Mouse (Mus musculus) liver, embryonic 13.5 days (tissue): ENCODE data around the gene Kifc1. TPM values are rescaled to one million over a fixed set of nuclear protein-coding genes. Genes with fewer than 3 reads are reported as not detected.
"Not testable (repeated sequence)": the region's sequence is repeated elsewhere in the genome, so short reads cannot be mapped to it uniquely, and the experiment has no call there.

Experiments
- ATAC-seq: fragments of 200-750 bp; cut with Nextera tagmentation; 2 replicates; pipeline ENCODE4 v1.8.0; 2017; ENCODE audit warnings: low read depth, mild to moderate bottlenecking, moderate number of reproducible peaks, moderate library complexity
- DNase-seq: peaks from one replicate; pipeline ENCODE4 v3.0.0; 2022
- H3K27ac ChIP-seq: fragments of 300-500 bp; sonication (generic); 2 replicates; pipeline ENCODE4 v1.5.1; 2015; ENCODE audit warnings: moderate library complexity, mild to moderate bottlenecking, inconsistent platforms
- H3K27me3 ChIP-seq: fragments of 300-500 bp; sonication (generic); 2 replicates; pipeline ENCODE4 v1.6.1; 2015; ENCODE audit warnings: mild to moderate bottlenecking, inconsistent platforms
- H3K36me3 ChIP-seq: fragments of 300-500 bp; sonication (generic); 2 replicates; pipeline ENCODE4 v1.6.1; 2015; ENCODE audit warnings: mild to moderate bottlenecking, inconsistent platforms
- H3K4me1 ChIP-seq: fragments of 300-500 bp; sonication (generic); replicated peaks from 2 replicates; pipeline ENCODE4 v1.6.1; 2015; ENCODE audit warnings: inconsistent platforms
- H3K4me2 ChIP-seq: fragments of 300-500 bp; sonication (generic); 2 replicates; pipeline ENCODE4 v1.6.1; 2015; ENCODE audit warnings: inconsistent platforms, mild to moderate bottlenecking, moderate library complexity
- H3K4me3 ChIP-seq: fragments of 300-500 bp; sonication (generic); replicated peaks from 2 replicates; pipeline ENCODE4 v1.5.1; 2015; ENCODE audit warnings: mild to moderate bottlenecking, inconsistent platforms
- H3K9ac ChIP-seq: fragments of 300-500 bp; sonication (generic); 2 replicates; pipeline ENCODE4 v1.6.1; 2015; ENCODE audit warnings: mild to moderate bottlenecking, inconsistent platforms
- H3K9me3 ChIP-seq: fragments of 300-500 bp; sonication (generic); replicated peaks from 2 replicates; pipeline ENCODE4 v1.6.1; 2016; ENCODE audit warnings: inconsistent platforms
- WGBS: fragments of 180-500 bp; shearing (Covaris S2); methylation state at CpG from one replicate; pipeline ENCODE4 v1.1.7; 2015; ENCODE audit not compliant: insufficient replicate concordance; 5-methylcytosine and 5-hydroxymethylcytosine counted together
- polyA plus RNA-seq: library from polyadenylated mRNA; unstranded; fragments of >200 nt; fragmentation: Nextera tagmentation; extraction: Ambion mirVana; gene quantifications from 2 replicates; pipeline ENCODE4 v1.2.1, GENCODE M21; 2015

Gene Kifc1
- polyA plus RNA-seq, 1 experiment from 2014 or later: 6.9 TPM

GRCm38 (mm10) chr17:33909869-33910250 is 19.4 kb upstream of the Kifc1 start:
- Histone ChIP-seq H3K4me2 (peak overlapping the region; percentile 99), H3K27ac (peak overlapping the region; percentile 93), H3K36me3 (peaks cover 44% of the 10 kb centered on the region), H3K4me1 (peaks cover 74% of the 10 kb centered on the region), H3K27me3 (no peaks in the 10 kb centered on the region), H3K9me3 (no peaks in the 10 kb centered on the region), H3K9ac (peak overlapping the region; percentile 87), H3K4me3 (peak overlapping the region; percentile 71)
- under 1% methylated on average over 14 of the region's 14 CpGs for WGBS
- DNase-seq (no peak), ATAC-seq (no peak)

DNA sequence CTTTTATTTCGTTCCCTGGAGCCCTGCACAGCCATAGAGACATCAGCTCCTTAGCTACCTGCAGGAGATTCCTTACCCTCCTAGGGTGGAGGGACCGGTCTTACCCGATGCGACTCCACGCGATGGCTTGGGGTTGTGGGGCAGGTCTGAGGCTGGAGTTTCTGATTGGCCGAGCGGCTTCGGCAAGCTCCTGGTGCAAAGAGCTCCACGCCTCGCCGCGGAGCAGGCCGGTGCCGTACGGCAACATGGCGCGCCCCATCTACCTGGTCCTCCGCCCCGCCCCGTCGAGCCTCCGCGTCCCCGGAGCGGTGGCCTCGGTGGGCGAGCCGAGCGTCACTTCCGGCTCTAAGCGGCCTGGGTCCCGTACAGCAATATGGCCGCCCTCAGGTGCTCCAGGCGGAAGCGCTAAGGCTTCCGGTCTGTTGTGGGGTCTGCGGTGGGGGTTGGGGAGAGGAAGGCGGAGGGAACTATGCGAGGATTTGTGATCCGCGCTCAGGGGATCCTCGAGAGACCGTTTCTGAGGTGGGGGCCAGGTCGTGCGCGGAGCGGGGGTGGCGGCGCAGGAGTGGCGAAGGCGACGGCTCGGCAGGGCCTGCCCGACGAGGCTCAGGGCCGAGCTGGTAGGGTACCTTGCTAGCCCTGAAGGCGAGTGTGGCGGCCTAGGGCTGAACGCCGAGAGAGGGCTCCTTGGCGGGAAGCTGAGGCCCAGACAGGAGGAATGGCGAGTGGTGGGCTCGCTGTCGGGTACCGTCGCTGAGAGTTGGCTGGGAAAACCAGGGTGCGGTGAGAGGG is 18.8 kb upstream of the Kifc1 start, which contains the start of gene Daxx:
Daxx (plus strand) TSS at position 338 of the 792 bp plus-strand sequence.
- no peaks in the 10 kb centered on the region for H3K27me3 ChIP-seq
- peak within 1 kb of the TSS; percentile 71 for H3K4me3 ChIP-seq
- peak within 1 kb of the TSS; percentile 93 for H3K27ac ChIP-seq
- WGBS: under 1% methylated on average over 68 of the region's 68 CpGs
- H3K9me3 ChIP-seq: no peaks in the 10 kb centered on the region
- DNase-seq (peak; percentile 97), ATAC-seq (peak; percentile 94)
- H3K4me2 ChIP-seq: peak within 1 kb of the TSS; percentile 99
- peak within 1 kb of the TSS; percentile 87 for H3K9ac ChIP-seq
- H3K36me3 ChIP-seq: peaks cover 38% of the 10 kb centered on the region
- peaks cover 72% of the 10 kb centered on the region for H3K4me1 ChIP-seq

- ATAC-seq (peak; percentile 60), DNase-seq (no peak)
- Histone ChIP-seq H3K9ac (peak overlapping the region; percentile 87), H3K4me3 (peak overlapping the region; percentile 71), H3K9me3 (no peaks in the 10 kb centered on the region), H3K27me3 (no peaks in the 10 kb centered on the region), H3K27ac (peak overlapping the region; percentile 93), H3K4me2 (peak overlapping the region; percentile 99), H3K36me3 (peaks cover 30% of the 10 kb centered on the region), H3K4me1 (peaks cover 72% of the 10 kb centered on the region)
- WGBS: under 1% methylated on average over 44 of the region's 44 CpGs
Observed at GRCm38 (mm10) chr17:33908331-33909076, 18.0 kb upstream of the Kifc1 start.

DNA sequence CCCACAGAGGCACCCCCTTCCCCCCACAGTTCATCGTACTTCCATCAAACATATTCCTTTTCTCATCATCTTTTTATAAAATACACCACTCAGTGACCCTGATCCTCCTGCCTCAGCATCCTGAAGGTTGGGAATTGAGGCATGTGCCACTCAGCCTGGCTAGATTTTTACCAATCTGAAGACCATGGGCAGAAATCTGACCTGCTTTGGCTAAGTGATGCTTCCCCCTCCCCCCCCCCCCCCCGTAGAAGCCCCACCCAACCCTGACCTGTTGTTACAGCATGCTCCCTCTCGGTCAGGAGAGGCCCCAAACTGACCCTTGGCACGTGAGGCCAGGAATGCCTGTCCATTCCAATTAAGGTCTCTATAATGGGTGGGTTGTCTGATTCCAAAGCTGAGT is 14.4 kb upstream of the Kifc1 start, which contains the start of gene Platr17:
Platr17 (plus strand) TSS at position 301 of the 400 bp plus-strand sequence.
- DNase-seq, H3K4me2 ChIP-seq: not testable (repeated sequence)

GRCm38 (mm10) chr17:33903911-33904651 is 13.6 kb upstream of the Kifc1 start:
- WGBS: 61% methylated on average over 6 of the region's 6 CpGs

More for the DNA sequence above, 14.4 kb upstream of the Kifc1 start, which contains the start of gene Platr17:
- H3K36me3 ChIP-seq, H3K27me3 ChIP-seq, H3K9ac ChIP-seq, H3K9me3 ChIP-seq, ATAC-seq, H3K4me3 ChIP-seq: not testable (repeated sequence)
- WGBS: 25% methylated on average over 4 of the region's 4 CpGs
- H3K4me1 ChIP-seq: peaks cover 82% of the 10 kb centered on the region
- H3K27ac ChIP-seq: peak within 1 kb of the TSS; percentile 64

GRCm38 (mm10) chr17:33902491-33902890 is 12.0 kb upstream of the Kifc1 start:
- H3K27me3 ChIP-seq: no peaks in the 10 kb centered on the region
- 14% methylated on average over 7 of the region's 7 CpGs for WGBS
- no peak overlapping the region for H3K4me3 ChIP-seq
- H3K4me1 ChIP-seq: peaks cover 89% of the 10 kb centered on the region
- no peaks in the 10 kb centered on the region for H3K36me3 ChIP-seq
- H3K27ac ChIP-seq: peak overlapping the region; percentile 64
- H3K4me2 ChIP-seq: peak overlapping the region; percentile 18; the same call in 1 of the 2 replicates
- ATAC-seq (no peak), DNase-seq (no peak)
- 0 out of 2 replicates have a peak overlapping the region, but pooled peaks have one; percentile 0 for H3K9ac ChIP-seq
- H3K9me3 ChIP-seq: no peaks in the 10 kb centered on the region

More at GRCm38 (mm10) chr17:33903911-33904651, 13.6 kb upstream of the Kifc1 start:
- not testable (repeated sequence) for H3K4me3 ChIP-seq, H3K36me3 ChIP-seq, H3K9me3 ChIP-seq, H3K27me3 ChIP-seq, DNase-seq, H3K4me2 ChIP-seq, ATAC-seq
- peak overlapping the region; percentile 64 for H3K27ac ChIP-seq
- peaks cover 87% of the 10 kb centered on the region for H3K4me1 ChIP-seq
- 0 out of 2 replicates have a peak overlapping the region, but pooled peaks have one; percentile 26 for H3K9ac ChIP-seq

DNA sequence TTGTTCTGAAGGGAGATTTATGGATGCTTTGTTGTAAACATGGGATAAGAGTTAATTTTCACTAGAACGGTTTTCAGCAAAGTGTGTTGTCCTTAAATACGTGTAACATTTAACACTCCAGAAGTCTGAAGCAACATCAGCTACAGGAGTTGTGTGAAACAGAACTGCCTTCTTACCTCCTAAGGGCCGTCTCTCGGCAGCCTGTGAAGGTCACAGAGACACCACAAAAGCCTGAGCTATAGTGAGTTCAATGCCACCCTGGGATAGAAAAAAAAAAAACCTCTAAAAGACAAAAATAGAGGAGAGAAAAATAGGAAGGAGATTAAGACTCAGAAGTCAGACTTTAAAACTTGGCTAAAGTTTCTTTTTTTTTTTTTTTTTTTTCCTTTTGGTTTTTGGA is 11.6 kb upstream of the Kifc1 start:
- ATAC-seq: no peak
- peaks cover 88% of the 10 kb centered on the region for H3K4me1 ChIP-seq

GRCm38 (mm10) chr17:33901653-33902052 is 11.2 kb upstream of the Kifc1 start:
- H3K4me1 ChIP-seq: peaks cover 87% of the 10 kb centered on the region
- H3K36me3 ChIP-seq: no peaks in the 10 kb centered on the region
- no peaks in the 10 kb centered on the region for H3K27me3 ChIP-seq
- no peaks in the 10 kb centered on the region for H3K9me3 ChIP-seq
- H3K4me3 ChIP-seq: no peak overlapping the region
- peak overlapping the region; percentile 64 for H3K27ac ChIP-seq
- DNase-seq (no peak), ATAC-seq (no peak)
- no peak overlapping the region for H3K4me2 ChIP-seq
- WGBS: 70% methylated on average over 4 of the region's 4 CpGs
- H3K9ac ChIP-seq: no peak overlapping the region

More for the DNA sequence above, 11.6 kb upstream of the Kifc1 start:
- Histone ChIP-seq H3K27ac (peak overlapping the region; percentile 64), H3K36me3 (no peaks in the 10 kb centered on the region), H3K27me3 (no peaks in the 10 kb centered on the region), H3K9ac (0 out of 2 replicates have a peak overlapping the region, but pooled peaks have one; percentile 0), H3K4me3 (no peak overlapping the region), H3K4me2 (peak overlapping the region; percentile 18; the same call in 1 of the 2 replicates), H3K9me3 (no peaks in the 10 kb centered on the region)
- WGBS: 63% methylated on average over 4 of the region's 4 CpGs
- no peak for DNase-seq

DNA sequence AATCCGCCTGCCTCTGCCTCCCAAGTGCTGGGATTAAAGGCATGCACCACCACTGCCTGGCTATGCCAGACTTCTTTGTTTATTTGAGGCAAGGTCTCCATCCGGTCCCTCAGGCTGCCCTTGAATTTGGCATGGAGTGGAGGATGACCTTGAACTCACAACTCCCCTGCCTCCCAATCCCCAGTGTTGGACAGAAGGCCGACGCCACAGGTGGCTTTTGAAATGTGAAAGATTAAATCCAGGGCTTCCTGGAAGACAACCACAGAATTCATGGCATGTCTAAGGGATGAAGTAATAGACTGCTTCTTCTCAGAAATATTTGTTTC is 10.5 kb upstream of the Kifc1 start:
- Histone ChIP-seq H3K27ac (peak overlapping the region; percentile 93), H3K4me1 (peaks cover 84% of the 10 kb centered on the region), H3K9ac (no peak overlapping the region), H3K36me3 (no peaks in the 10 kb centered on the region), H3K4me3 (no peak overlapping the region), H3K27me3 (no peaks in the 10 kb centered on the region), H3K9me3 (no peaks in the 10 kb centered on the region), H3K4me2 (no peak overlapping the region)
- DNase-seq (no peak), ATAC-seq (no peak)
- WGBS: 75% methylated on average over 4 of the region's 4 CpGs

DNA sequence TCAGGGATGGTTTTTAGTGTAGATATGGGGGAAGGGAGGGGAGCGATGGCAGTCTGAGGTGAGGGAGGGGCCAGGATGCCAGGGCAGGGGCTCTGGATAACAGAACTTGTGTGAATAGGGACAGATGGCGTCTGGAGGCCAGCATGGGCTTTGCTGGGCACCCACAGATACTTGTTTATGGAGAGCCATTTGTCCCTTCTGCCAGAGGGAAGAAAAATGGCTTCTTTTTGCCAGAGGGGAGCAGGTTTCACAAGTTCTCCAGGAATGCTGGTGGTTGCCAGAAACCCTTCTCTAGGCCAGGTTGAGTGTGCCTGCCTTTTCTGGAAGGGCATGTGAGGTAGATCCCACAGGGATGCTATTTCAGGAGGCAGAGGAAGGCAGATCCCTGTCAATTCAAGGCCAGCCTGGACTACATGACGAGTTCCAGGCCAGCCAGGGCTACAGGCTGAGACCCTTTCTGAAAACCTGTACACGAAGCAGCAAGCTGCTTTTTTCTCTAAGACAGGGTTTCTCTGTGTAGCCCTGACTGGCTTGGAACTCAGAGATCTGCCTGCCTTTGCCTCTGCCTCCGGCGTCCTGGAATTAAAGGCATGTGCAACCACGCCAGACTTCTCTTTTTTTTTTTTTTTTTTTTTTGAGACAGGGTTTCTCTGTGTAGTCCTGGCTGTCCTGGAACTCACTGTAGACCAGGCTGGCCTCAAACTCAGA is 10.0 kb upstream of the Kifc1 start:
- Histone ChIP-seq H3K27ac (peak overlapping the region; percentile 93), H3K4me3 (no peak overlapping the region), H3K36me3 (no peaks in the 10 kb centered on the region), H3K9ac (peak overlapping the region; percentile 59), H3K9me3 (no peaks in the 10 kb centered on the region), H3K27me3 (no peaks in the 10 kb centered on the region), H3K4me1 (peaks cover 80% of the 10 kb centered on the region), H3K4me2 (peak overlapping the region; percentile 19)
- ATAC-seq (peak; percentile 31), DNase-seq (no peak)
- WGBS: 55% methylated on average over 7 of the region's 7 CpGs
